Mouse (Mus musculus) forebrain, embryonic 15.5 days (tissue): ENCODE measurements around the gene Bcar3. TPM values are rescaled to one million over a fixed set of nuclear protein-coding genes. Genes with fewer than 3 reads are reported as not detected.

Experiments used
- ATAC-seq: fragments of 200-750 bp; cut with Nextera tagmentation; replicated peaks from 2 replicates; pipeline ENCODE4 v1.8.0; 2017; ENCODE audit warnings: mild to moderate bottlenecking, moderate TSS enrichment, moderate library complexity
- H3K27ac ChIP-seq: fragments of 300-500 bp; sonication (generic); replicated peaks from 2 replicates; pipeline ENCODE4 v1.5.1; 2015; ENCODE audit warnings: mild to moderate bottlenecking, inconsistent platforms
- H3K27me3 ChIP-seq: fragments of 300-500 bp; sonication (generic); 2 replicates; pipeline ENCODE4 v1.6.1; 2015; ENCODE audit warnings: inconsistent platforms
- H3K36me3 ChIP-seq: fragments of 300-500 bp; sonication (generic); 2 replicates; pipeline ENCODE4 v1.6.1; 2015; ENCODE audit warnings: mild to moderate bottlenecking, inconsistent platforms
- H3K4me1 ChIP-seq: fragments of 300-500 bp; sonication (generic); 2 replicates; pipeline ENCODE4 v1.6.1; 2015; ENCODE audit warnings: inconsistent platforms
- H3K4me2 ChIP-seq: fragments of 300-500 bp; sonication (generic); replicated peaks from 2 replicates; pipeline ENCODE4 v1.6.1; 2015; ENCODE audit warnings: mild to moderate bottlenecking, inconsistent platforms
- H3K4me3 ChIP-seq: fragments of 300-500 bp; sonication (generic); 2 replicates; pipeline ENCODE4 v1.5.1; 2015; ENCODE audit warnings: mild to moderate bottlenecking, inconsistent platforms
- H3K9ac ChIP-seq: fragments of 300-500 bp; sonication (generic); replicated peaks from 2 replicates; pipeline ENCODE4 v1.6.1; 2015; ENCODE audit warnings: mild to moderate bottlenecking, inconsistent platforms
- H3K9me3 ChIP-seq: fragments of 300-500 bp; sonication (generic); 2 replicates; pipeline ENCODE4 v1.6.1; 2016; ENCODE audit warnings: inconsistent platforms
- WGBS: fragments of 180-500 bp; shearing (Covaris S2); methylation state at CpG from one replicate; pipeline ENCODE4 v1.1.7; 2015; ENCODE audit warnings: mixed read lengths; 5-methylcytosine and 5-hydroxymethylcytosine counted together
- polyA plus RNA-seq: library from polyadenylated mRNA; unstranded; fragments of >200 nt; fragmentation: Nextera tagmentation; extraction: Ambion mirVana; gene quantifications from 2 replicates; pipeline ENCODE4 v1.2.1, GENCODE M21; 2015

Bcar3 gene
- polyA plus RNA-seq, 1 experiment from 2014 or later: 6.1 TPM

GRCm38 (mm10) chr3:122486193-122486592, 192.3 kb downstream of the Bcar3 start:
- H3K27ac ChIP-seq: no peak overlapping the region
- ATAC-seq: no peak
- H3K4me3 ChIP-seq: no peak overlapping the region
- no peak overlapping the region for H3K9ac ChIP-seq
- 88% methylated on average over 4 of the region's 4 CpGs for WGBS
- peaks cover 36% of the 10 kb centered on the region for H3K4me1 ChIP-seq
- H3K9me3 ChIP-seq: no peaks in the 10 kb centered on the region
- no peaks in the 10 kb centered on the region for H3K27me3 ChIP-seq
- no peak overlapping the region for H3K4me2 ChIP-seq
- no peaks in the 10 kb centered on the region for H3K36me3 ChIP-seq

GRCm38 (mm10) chr3:122488051-122488754, 194.3 kb downstream of the Bcar3 start:
- Histone ChIP-seq H3K27ac (no peak overlapping the region), H3K27me3 (no peaks in the 10 kb centered on the region), H3K4me3 (no peak overlapping the region), H3K4me1 (peaks cover 28% of the 10 kb centered on the region), H3K36me3 (no peaks in the 10 kb centered on the region), H3K9me3 (no peaks in the 10 kb centered on the region), H3K9ac (no peak overlapping the region), H3K4me2 (no peak overlapping the region)
- ATAC-seq: no peak
- 29% methylated on average over 1 of the region's 1 CpGs for WGBS

GRCm38 (mm10) chr3:122490574-122490973, 196.6 kb downstream of the Bcar3 start:
- peaks cover 24% of the 10 kb centered on the region for H3K4me1 ChIP-seq
- no peaks in the 10 kb centered on the region for H3K36me3 ChIP-seq
- no peak overlapping the region for H3K4me3 ChIP-seq
- H3K9ac ChIP-seq: no peak overlapping the region
- WGBS: 64% methylated on average over 6 of the region's 6 CpGs
- no peaks in the 10 kb centered on the region for H3K9me3 ChIP-seq
- H3K4me2 ChIP-seq: no peak overlapping the region
- no peaks in the 10 kb centered on the region for H3K27me3 ChIP-seq
- no peak for ATAC-seq
- H3K27ac ChIP-seq: no peak overlapping the region

GRCm38 (mm10) chr3:122492006-122492405, 198.1 kb downstream of the Bcar3 start:
- Histone ChIP-seq H3K4me1 (peaks cover 24% of the 10 kb centered on the region), H3K36me3 (no peaks in the 10 kb centered on the region), H3K4me3 (no peak overlapping the region), H3K27me3 (no peaks in the 10 kb centered on the region), H3K4me2 (no peak overlapping the region), H3K27ac (no peak overlapping the region), H3K9ac (no peak overlapping the region), H3K9me3 (no peaks in the 10 kb centered on the region)
- ATAC-seq: no peak
- 65% methylated on average over 3 of the region's 3 CpGs for WGBS

GRCm38 (mm10) chr3:122492872-122493615, 199.1 kb downstream of the Bcar3 start:
- H3K27me3 ChIP-seq: no peaks in the 10 kb centered on the region
- no peak overlapping the region for H3K27ac ChIP-seq
- H3K9me3 ChIP-seq: no peaks in the 10 kb centered on the region
- peak overlapping the region; percentile 42 for H3K4me2 ChIP-seq
- peaks cover 21% of the 10 kb centered on the region for H3K4me1 ChIP-seq
- H3K9ac ChIP-seq: 0 out of 2 replicates have a peak overlapping the region, but pooled peaks have one; percentile 2
- ATAC-seq: 0 out of 2 replicates have a peak, but pooled peaks have one; percentile 47
- no peaks in the 10 kb centered on the region for H3K36me3 ChIP-seq
- peak overlapping the region; percentile 30 for H3K4me3 ChIP-seq
- 17% methylated on average over 21 of the region's 21 CpGs for WGBS

- no peak for ATAC-seq
These were observed 200.8 kb downstream of the Bcar3 start for GRCm38 (mm10) chr3:122494764-122495163.

GRCm38 (mm10) chr3:122497871-122498270, 203.9 kb downstream of the Bcar3 start:
- Histone ChIP-seq H3K4me2 (no peak overlapping the region), H3K9ac (no peak overlapping the region), H3K4me3 (no peak overlapping the region), H3K27me3 (no peaks in the 10 kb centered on the region), H3K36me3 (no peaks in the 10 kb centered on the region), H3K27ac (no peak overlapping the region), H3K4me1 (peaks cover 7% of the 10 kb centered on the region), H3K9me3 (no peaks in the 10 kb centered on the region)
- no peak for ATAC-seq
- 88% methylated on average over 6 of the region's 6 CpGs for WGBS

More at GRCm38 (mm10) chr3:122494764-122495163, 200.8 kb downstream of the Bcar3 start:
- no peaks in the 10 kb centered on the region for H3K36me3 ChIP-seq
- 93% methylated on average over 6 of the region's 6 CpGs for WGBS
- no peaks in the 10 kb centered on the region for H3K27me3 ChIP-seq
- no peak overlapping the region for H3K4me2 ChIP-seq
- H3K9ac ChIP-seq: no peak overlapping the region
- no peak overlapping the region for H3K27ac ChIP-seq
- peaks cover 16% of the 10 kb centered on the region for H3K4me1 ChIP-seq
- no peak overlapping the region for H3K4me3 ChIP-seq
- H3K9me3 ChIP-seq: no peaks in the 10 kb centered on the region

- Histone ChIP-seq H3K27me3 (no peaks in the 10 kb centered on the region), H3K36me3 (no peaks in the 10 kb centered on the region), H3K4me3 (no peak overlapping the region), H3K9ac (no peak overlapping the region), H3K27ac (no peak overlapping the region), H3K4me2 (no peak overlapping the region), H3K4me1 (0 out of 2 replicates have a peak, but pooled peaks cover 1% of the 10 kb centered on the region), H3K9me3 (no peaks in the 10 kb centered on the region)
- WGBS: 92% methylated on average over 7 of the region's 7 CpGs
- 0 out of 2 replicates have a peak, but pooled peaks have one; percentile 15 for ATAC-seq
These were observed 204.6 kb downstream of the Bcar3 start for GRCm38 (mm10) chr3:122498528-122498927.

GRCm38 (mm10) chr3:122499647-122500046, 205.7 kb downstream of the Bcar3 start:
- H3K9ac ChIP-seq: no peak overlapping the region
- H3K27me3 ChIP-seq: no peaks in the 10 kb centered on the region
- WGBS: 73% methylated on average over 6 of the region's 6 CpGs
- ATAC-seq: no peak
- no peaks in the 10 kb centered on the region for H3K9me3 ChIP-seq
- no peak overlapping the region for H3K4me3 ChIP-seq
- H3K4me1 ChIP-seq: no peaks in the 10 kb centered on the region
- H3K36me3 ChIP-seq: no peaks in the 10 kb centered on the region
- no peak overlapping the region for H3K4me2 ChIP-seq
- H3K27ac ChIP-seq: no peak overlapping the region

- WGBS: 81% methylated on average over 9 of the region's 9 CpGs
- no peak for ATAC-seq
- no peaks in the 10 kb centered on the region for H3K36me3 ChIP-seq
These were observed 207.0 kb downstream of the Bcar3 start for GRCm38 (mm10) chr3:122500929-122501328.

GRCm38 (mm10) chr3:122506343-122506916, 212.5 kb downstream of the Bcar3 start:
- 74% methylated on average over 10 of the region's 10 CpGs for WGBS
- no peak overlapping the region for H3K9ac ChIP-seq
- ATAC-seq: no peak
- peaks cover 8% of the 10 kb centered on the region for H3K4me1 ChIP-seq
- H3K4me3 ChIP-seq: no peak overlapping the region
- H3K4me2 ChIP-seq: no peak overlapping the region
- H3K36me3 ChIP-seq: no peaks in the 10 kb centered on the region
- H3K27me3 ChIP-seq: no peaks in the 10 kb centered on the region
- H3K9me3 ChIP-seq: no peaks in the 10 kb centered on the region
- H3K27ac ChIP-seq: peak overlapping the region; percentile 67

More at GRCm38 (mm10) chr3:122500929-122501328, 207.0 kb downstream of the Bcar3 start:
- Histone ChIP-seq H3K9me3 (no peaks in the 10 kb centered on the region), H3K27ac (no peak overlapping the region), H3K9ac (no peak overlapping the region), H3K4me2 (no peak overlapping the region), H3K4me1 (no peaks in the 10 kb centered on the region), H3K4me3 (no peak overlapping the region), H3K27me3 (no peaks in the 10 kb centered on the region)

- Histone ChIP-seq H3K27me3 (no peaks in the 10 kb centered on the region), H3K9me3 (no peaks in the 10 kb centered on the region), H3K4me2 (no peak overlapping the region), H3K4me1 (peaks cover 8% of the 10 kb centered on the region), H3K9ac (no peak overlapping the region), H3K36me3 (no peaks in the 10 kb centered on the region), H3K27ac (no peak overlapping the region), H3K4me3 (no peak overlapping the region)
- 94% methylated on average over 14 of the region's 14 CpGs for WGBS
- ATAC-seq: no peak
These were observed 213.9 kb downstream of the Bcar3 start for GRCm38 (mm10) chr3:122507826-122508225.
